Mouse (Mus musculus) spleen, postnatal 4 days (tissue): Measurements from ENCODE around the gene Eloa.
"Not testable (repeated sequence)": the region's sequence is repeated elsewhere in the genome, so short reads cannot be mapped to it uniquely, and the experiment has no call there.

ENCODE experiments used
- DNase-seq, 2 experiments: peaks; one replicate each; pipeline ENCODE4 v3.0.0; 2022; ENCODE audit warnings: low spot score in 2 of 2

Gene Eloa

DNA sequence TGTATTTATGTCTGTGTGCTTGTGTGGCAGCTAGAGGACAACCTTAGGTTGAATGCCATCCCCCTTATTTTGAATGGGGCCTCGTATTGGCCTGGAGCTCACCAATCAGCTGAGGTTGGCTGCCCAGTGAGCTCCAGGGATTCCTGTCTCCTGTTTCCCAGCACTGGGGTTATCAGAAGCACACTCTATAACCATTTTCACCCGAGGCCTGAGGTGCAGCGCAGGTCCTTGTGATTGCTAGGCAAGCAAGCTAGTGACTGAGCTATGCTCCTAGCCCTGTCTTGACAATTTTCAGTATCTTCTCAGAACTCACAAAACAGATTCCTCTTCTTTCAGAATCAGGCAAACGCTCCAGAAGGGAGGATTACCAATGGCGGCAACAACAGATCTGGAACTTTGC is 37.0 kb downstream of the Eloa start:
- no peak for DNase-seq

DNA sequence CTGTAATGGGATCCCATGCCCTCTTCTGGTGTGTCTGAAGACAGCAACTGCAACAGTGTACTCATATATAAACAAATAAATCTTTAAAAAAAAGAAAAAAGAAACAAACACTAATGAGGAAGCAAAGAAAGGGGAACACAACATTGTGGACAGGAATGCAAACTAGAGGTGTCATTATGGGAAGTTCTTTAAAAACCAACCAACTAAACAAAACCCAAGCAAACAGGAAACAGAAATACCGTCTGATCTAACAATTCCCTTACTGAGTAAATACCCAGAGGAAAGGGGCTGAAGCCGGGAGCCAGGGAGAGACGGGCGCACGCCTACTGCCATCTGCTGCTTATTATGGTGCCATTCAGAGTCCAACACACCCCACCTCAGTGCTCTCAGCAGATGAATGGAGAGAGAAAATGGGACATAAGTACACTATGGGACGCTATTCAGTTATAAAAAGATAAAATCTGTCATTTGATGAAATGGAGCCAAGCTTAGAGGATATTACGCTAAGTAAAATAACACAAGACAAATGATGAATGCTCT is 40.0 kb downstream of the Eloa start:
- no peak for DNase-seq

DNA sequence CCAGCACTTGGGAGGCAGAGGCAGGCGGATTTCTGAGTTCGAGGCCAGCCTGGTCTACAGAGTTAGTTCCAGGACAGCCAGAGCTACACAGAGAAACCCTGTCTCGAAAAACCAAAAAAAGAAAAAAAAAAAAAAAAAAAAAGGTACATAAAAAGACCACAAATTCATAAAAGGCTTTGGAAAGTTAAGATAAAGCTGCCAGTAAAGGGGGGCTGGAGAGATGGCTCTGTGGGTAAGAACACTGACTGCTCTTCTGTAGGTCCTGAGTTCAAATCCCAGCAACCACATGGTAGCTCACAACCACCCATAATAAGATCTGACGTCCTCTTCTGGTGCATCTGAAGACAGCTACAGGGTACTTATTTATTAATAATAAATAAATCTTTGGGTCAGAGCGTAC is 41.3 kb downstream of the Eloa start:
- not testable (repeated sequence) for DNase-seq

DNA sequence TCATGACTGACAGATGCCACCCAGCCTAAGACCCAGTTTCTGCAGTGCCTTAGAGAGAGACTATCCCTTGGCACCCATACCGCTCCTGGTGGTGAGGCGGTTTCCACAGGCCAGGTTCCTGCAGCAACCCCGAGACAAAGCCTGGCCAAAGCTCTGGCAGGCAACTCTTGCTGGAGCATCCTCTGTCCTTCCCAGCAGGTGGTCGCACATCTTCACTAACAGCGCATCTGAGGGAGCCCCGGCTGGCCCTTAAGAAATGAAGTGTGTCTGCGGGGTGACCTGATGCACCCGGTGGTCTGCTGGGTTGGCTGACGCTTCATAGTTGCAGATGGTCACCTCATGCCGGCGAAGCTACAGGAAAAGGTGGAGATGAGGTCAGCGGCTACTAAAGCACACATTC is 45.4 kb downstream of the Eloa start:
- DNase-seq = peak in 1 of 2 experiments; percentile 57

DNA sequence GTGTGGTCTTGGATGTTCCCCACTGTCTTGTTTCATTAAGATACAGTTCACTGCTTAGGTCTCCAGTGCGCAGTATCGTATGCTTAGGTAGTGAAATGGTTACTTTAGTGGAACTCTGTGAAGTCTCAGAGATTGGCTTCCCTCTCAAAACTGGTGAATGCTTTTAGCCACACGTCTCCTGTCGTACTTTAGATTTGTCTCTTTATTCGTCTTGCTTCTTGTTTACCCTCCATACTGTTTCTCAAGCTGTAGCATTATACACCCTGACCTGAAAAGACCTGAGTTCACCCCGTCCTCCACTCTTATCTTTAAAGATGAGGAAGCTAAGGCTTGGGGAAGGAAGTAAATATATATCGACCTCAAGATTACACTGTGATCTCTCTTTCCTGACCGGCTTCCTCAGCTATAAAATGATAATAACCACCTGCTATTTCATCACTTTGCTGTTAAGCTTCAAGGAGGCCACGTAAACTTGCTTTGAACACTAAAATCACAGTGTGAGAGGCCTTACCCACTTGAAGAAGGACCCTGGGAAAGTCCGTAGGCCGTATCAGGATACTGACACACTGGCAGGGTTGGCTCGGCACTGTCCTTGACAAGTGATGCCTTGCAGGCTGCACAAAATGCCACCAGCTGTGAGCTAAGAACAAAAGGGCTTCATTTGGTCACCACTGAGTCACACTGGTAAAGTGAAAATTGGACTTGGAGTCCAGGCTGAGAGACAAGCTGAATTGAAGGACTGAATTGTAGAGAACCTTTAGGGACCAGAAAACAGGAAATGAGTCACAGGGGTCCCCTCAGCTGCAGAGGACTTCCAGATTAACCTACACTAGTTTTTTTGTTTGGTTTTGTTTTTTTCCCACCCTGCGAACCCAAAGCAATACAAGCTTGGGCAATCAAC is 48.4 kb downstream of the Eloa start:
- DNase-seq = peak in 1 of 2 experiments; percentile 68

DNA sequence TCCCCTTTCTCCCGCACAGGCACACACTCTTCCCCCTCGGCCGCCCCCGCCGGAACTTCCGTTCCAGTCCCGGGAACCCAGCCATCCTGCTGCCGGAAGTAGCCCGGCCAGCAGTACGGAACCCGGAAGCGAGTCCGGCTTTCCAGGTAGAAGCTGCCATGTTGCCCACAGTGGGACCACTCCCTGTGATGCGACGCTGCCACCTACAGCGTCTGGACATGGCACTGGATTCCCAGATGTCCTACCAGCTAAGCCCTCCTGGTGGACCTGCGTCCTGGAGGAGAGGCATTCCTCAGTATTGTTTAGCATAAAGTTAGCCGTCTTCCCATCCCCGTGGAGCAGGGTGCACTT is 49.0 kb downstream of the Eloa start, which contains the start of gene Lypla2:
Gene Lypla2, minus strand, starts transcription at position 71 of the 351 bp plus-strand sequence.
- peak; percentile 80 to 90 for DNase-seq

DNA sequence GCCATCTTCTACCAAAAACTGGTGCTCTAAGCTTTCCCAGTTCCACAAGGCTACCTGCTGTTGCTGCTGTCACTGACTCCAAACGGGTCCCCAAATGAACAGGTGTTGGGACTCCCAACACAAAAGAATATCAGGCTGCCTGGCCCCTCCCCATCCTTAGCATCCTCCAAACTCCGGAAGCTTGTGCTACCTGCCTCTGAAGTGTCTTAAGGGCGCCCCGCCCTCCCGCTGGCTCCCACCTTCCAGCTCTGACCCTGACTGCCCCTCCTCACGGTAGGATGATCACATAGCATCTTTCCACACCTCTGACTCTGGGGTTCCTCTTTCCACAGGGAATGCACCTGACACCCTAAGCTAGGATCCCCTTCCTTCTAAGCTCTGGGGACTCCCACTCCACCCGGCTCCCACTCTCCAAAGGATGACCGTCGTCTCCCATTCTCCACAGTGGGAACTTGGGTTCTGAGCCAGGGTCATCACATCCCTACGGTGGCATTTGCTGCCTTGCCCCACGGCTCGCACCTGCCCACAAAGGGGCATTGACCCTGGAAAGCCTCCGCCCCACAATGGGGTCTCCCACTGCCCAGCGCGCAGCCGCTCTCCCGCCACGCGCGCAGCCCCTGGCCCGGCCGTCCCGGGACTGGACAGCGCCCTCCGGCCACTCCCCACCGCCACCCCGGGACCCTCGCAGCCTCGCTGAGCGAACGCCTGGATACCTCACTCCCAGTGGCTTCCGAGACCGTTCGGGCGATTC is 49.6 kb downstream of the Eloa start:
- no peak for DNase-seq

DNA sequence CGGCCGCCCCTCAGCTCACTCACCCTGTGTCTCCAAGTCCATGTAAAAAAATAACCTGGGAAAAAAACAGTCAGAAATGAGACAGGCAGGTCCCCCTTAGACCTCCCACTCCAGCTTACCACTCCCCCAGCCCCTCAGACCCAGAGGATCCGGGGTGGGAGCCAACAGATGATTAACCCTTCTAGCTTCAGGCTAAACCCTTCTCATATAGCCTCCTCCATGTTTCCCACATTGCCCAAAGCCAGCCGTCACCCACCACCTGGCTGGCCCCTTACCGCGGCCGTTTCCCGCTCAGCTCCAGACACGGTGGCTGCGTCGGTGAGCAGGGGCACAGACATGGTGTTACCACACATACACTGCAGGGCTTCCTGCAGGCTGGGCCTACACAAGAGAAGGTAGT is 51.0 kb downstream of the Eloa start:
- DNase-seq = peak; percentile 10 to 59

DNA sequence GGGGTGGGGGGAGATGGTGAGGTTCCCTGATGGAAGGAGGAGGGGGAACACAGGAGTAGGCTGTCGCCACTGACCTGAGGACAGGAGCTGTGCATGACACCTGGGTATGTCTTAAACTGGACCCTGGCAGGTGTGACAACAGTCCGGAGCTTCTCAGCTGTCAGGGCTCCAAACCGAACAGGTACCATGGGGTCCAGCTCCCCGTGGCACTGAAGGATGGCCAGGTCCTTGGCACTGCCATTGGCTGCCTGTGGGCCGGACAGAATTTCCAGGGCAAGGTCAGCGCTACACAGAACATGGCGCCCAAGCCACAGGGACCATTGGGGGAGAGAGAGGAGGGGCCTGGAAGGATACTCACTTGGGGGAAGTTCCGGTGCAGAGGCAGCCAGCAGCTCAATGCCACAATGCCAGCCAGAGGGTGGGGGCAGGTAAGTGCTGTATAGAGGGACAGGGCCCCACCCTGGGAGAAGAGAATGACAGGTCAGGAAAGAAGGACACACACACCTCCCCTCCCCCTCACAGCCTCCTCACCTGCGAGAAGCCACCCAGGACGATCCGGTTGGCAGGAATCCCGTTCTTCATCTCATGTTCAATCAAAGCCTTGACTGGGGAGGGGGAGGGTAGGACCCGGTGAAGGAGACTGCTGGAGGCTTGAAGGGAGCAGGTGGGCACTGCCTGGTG is 52.4 kb downstream of the Eloa start:
- no peak for DNase-seq

DNA sequence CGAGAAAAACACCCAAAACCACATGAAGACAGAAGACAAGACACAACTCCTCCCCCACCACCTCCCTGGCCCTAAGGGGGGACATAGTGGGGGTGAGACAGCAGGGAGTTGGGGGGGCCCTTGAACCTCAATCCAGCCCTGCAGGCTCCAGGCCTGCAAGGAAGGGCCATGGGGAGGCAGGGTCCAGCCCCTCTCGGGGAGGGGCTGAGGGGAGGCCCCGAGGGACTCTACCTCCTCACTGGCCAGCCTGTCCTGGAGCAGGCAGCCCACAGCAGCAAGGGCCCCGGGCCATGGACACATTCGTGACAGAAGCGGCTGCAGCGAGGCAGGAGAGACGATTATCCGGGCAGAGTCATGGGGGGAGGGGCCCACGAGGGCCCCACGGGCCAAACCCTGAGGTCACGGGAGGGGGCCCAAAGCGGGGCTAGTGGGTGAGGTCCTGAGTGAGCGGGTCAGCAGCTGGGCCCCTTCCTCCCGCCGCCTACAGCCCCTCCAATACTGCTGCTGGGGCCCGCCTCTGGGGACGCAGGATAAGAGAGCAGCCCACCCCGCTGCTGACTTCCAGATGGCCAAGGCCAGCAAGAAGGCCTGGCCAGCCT is 53.2 kb downstream of the Eloa start:
- peak in 1 of 2 experiments; percentile 64 for DNase-seq

DNA sequence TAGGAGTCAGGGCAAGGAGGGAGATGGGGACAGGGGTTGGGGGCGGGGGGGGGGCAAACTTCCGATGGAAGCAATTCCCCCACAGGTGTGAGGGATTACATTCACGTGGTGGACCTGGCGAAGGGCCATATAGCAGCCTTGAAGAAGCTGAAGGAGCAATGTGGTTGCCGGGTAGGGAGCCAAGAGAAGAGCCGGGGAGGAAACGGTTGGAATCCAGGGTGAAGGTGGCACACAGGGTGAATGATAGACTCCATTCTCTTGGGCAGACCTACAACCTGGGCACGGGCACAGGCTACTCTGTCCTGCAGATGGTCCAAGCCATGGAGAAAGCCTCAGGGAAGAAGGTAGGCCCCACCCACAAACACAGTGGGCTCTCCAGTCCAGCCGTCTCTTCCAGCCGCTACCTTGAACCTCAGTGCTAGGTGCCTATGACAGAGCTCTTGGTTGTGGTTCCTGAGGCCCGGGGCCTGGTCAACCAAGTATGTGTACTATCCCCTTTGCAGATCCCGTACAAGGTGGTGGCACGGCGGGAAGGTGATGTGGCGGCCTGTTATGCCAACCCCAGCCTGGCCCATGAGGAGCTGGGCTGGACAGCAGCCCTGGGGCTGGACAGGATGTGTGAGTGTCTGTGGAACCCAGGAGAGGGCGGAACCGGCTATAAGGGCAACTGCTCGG is 54.3 kb downstream of the Eloa start:
- DNase-seq = peak in 1 of 2 experiments; percentile 60

DNA sequence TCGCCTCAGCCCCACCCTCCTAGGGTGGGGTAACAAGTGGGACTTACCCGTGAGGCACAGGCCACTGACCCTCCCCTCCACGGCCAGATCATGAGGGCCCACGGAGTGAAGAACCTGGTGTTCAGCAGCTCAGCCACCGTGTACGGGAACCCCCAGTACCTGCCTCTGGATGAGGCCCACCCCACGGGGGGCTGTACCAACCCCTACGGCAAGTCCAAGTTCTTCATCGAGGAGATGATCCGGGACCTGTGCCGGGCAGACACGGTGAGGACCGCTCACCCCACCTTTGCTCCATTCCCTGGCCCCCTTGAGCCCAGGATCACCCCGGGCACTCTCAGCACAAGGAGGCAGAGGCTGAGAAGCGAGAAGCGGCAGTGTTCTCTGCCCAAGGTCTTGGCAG is 55.3 kb downstream of the Eloa start:
- DNase-seq = peak in 1 of 2 experiments; percentile 65

DNA sequence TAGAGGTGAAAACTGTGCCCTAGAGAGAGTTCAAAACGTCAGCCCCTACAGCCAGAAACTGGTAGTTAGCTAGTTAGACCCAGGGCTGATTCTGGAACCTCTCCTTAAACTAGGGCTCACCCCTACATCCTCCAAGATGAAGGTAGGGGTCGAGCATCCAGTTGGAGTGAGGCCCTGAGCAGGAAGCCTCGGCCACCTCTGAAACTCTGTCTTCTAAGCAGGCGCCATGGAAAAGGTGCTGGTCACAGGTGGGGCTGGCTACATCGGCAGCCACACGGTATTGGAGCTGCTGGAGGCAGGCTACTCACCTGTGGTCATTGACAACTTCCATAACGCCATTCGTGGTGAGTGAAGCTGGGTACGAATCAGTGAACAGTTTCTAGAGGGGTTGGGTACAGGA is 56.5 kb downstream of the Eloa start:
- DNase-seq = peak in 1 of 2 experiments; percentile 61

DNA sequence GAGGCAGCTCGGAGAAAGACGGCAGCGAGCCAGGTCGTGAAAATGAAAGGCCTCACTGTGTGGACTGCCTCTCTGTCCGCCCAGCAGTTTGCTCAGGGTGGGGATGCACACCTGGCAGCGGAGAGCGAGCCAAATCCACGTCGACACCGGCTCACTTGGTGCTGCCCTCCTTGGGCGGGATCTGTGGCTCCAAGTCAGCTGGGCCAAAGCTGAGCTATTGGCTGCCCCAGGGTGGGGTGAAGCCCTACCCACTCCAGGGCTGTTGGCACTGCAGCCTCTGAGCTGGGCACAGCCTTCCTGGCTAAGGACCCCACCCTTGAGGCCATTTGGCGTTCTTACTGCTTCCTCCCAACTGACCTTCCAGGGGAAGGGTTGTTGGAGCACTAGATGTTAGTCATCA is 57.1 kb downstream of the Eloa start:
- DNase-seq = peak; percentile 59 to 78

DNA sequence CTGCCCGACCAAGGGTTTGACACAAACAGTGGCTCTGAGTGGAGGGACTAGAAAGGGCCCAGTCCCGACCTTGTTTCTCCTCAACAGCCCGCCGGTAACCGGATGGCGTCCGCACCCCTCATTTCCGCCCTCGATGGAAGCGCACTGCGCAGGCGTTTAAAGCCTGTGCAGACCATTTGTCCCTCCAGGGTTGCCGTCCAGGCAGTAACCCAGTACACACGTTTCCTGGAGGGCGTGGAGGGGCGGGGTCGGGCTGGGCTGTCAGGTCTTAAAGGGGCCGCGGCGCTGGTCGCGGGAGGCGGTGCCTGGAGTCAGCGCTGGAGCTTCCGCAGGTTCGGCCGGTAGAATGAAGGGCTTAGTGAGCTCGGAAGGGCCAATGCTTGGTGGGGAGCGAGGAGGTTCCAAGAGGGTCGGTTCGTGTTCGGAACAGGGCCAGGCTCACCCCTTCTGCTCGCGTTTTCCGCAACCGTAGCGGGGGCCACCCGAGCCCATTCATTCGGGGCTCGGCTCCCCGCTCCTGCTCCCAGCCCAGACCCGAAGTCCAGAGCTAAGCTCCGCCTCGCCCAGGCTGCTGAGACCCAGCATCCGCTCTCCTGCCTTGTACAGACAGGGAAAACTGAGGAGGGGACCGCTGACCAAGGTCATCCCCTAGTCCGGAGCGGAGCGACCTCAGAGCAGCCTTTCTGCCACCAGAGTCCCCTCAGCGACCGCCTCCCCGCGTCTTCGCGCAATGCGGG is 57.9 kb downstream of the Eloa start, which contains the start of gene Gale:
Gene Gale, plus strand, starts transcription at position 271 of the 737 bp plus-strand sequence.
- DNase-seq = peak; percentile 92 to 95

DNA sequence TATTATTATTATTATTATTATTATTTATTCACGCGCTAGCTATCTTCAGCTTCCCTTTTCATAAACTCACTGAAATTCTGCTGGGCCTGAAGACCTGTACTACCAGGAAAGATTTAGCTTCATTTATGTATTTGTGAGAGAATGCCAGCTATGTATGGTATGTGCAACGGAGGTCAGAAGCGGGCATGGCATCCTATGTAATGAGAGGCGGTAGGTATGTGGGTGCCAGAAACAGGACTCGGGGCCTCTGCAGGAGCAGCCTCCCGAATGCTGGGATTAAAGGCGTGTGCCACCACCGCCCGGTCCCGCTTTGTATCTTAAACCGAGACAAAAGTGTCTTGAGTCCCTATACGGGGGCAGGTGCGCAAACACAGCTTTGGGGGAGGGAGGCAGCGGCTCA is 58.6 kb downstream of the Eloa start:
- no peak for DNase-seq

DNA sequence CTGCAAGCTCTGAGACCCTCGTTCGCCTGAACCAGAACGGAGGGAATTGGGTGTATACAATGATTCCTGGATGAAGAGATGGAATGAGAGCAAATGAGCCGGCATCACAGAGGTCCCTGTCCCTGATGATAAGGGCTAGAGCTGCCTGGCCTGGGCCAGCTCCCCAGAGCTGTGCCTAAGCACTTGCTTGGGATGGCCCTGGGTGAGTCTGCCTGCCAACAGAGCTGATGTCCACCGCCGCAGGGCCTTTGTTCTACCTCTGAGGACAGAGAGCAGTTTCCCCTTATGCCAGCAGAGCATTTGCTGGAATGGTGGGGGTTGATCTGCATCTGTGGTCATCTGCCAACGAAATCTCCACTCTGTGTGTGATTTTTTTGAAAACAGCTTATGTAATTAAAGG is 59.4 kb downstream of the Eloa start:
- peak in 1 of 2 experiments; percentile 62 for DNase-seq

DNA sequence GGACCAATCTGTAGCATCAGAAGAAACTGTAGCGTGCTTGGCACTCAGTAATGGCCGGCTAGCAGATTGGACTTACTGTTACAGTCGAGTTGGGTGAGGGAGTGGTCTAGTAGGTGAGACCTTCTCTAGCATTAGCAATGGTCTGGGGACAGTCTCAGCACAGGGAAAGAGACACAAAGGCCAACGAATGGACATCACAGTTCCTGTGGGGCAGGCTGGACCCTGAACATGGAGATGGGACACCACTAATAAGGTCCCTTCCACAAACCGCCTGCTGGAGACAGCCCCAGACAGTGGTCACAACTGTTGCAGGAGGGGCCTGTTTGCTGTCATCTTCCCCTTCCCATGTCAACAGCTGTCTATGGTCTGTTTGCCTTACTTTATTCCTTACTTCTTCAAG is 59.9 kb downstream of the Eloa start:
- peak in 1 of 2 experiments; percentile 62 for DNase-seq

DNA sequence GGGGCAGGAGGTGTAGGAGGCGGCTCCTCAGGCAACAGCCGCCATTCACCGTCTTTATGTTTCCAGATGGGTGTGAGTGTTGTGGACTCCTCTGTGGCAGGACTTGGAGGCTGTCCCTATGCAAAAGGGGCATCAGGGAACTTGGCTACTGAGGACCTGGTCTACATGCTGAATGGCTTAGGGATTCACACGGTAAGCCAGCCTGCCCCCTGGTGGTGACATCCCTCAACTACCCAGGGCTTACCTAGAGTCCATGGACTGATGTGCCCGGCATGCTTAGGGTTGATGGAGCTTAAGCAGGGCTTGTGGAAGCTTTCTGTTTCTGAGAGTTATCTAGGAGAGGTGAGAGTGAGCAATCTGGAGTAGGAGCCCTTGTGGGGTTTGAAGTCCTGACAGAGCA is 60.8 kb downstream of the Eloa start:
- peak; percentile 84 to 94 for DNase-seq

DNA sequence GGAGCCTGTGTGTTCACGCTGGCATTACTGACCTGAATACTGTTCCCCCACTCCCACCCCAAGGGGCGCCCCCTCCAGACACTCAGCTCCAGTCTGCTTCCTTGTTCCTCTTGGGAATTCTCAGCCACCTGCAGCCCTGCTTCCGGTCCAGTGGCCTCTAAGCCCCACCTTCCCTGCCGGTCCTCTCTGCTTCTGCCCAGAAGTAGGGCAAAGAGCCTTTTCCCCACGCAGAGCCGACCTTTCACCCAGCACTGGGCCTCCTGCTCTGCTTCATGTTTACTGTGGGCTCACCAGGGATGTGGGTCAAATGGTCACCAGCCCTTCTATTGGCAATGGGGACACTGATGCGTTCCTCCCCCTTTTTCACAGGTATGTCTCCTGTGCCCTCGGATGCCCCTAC is 63.2 kb downstream of the Eloa start:
- DNase-seq = no peak
